Mouse (Mus musculus) liver, embryonic 11.5 days (tissue): ENCODE data around the gene Cdc42se2. TPM values are rescaled to one million over a fixed set of nuclear protein-coding genes. Genes with fewer than 3 reads are reported as not detected.

Source experiments
- ATAC-seq: fragments of 200-750 bp; cut with Nextera tagmentation; replicated peaks from 2 replicates; pipeline ENCODE4 v1.8.0; 2017; ENCODE audit warnings: moderate number of reproducible peaks, mild to moderate bottlenecking, moderate TSS enrichment, moderate library complexity; ENCODE audit not compliant: low FRiP score
- DNase-seq: peaks from one replicate; pipeline ENCODE4 v3.0.0-alpha.2; 2017; ENCODE audit warnings: low spot score
- H3K27ac ChIP-seq: fragments of 300-500 bp; sonication (generic); 2 replicates; pipeline ENCODE4 v1.5.1; 2014; ENCODE audit warnings: mild to moderate bottlenecking, low read depth, low read length, control low read depth
- H3K27me3 ChIP-seq: fragments of 300-500 bp; sonication (generic); replicated peaks from 2 replicates; pipeline ENCODE4 v1.6.1; 2014; ENCODE audit warnings: low read length, mixed read lengths; ENCODE audit not compliant: control insufficient read depth, insufficient read depth
- H3K36me3 ChIP-seq: fragments of 300-500 bp; sonication (generic); 2 replicates; pipeline ENCODE4 v1.6.1; 2014; ENCODE audit warnings: mild to moderate bottlenecking, low read length, moderate library complexity, mixed read lengths; ENCODE audit not compliant: control insufficient read depth, insufficient read depth
- H3K4me1 ChIP-seq: fragments of 300-500 bp; sonication (generic); replicated peaks from 2 replicates; pipeline ENCODE4 v1.6.1; 2014; ENCODE audit warnings: low read length, mixed read lengths; ENCODE audit not compliant: control insufficient read depth, insufficient read depth
- H3K4me2 ChIP-seq: fragments of 300-500 bp; sonication (generic); 2 replicates; pipeline ENCODE4 v1.6.1; 2014; ENCODE audit warnings: mild to moderate bottlenecking, control low read depth, moderate library complexity
- H3K4me3 ChIP-seq: fragments of 300-500 bp; sonication (generic); 2 replicates; pipeline ENCODE4 v1.5.1; 2014; ENCODE audit warnings: low read depth, low read length, control low read depth
- H3K9ac ChIP-seq: fragments of 300-500 bp; sonication (generic); 2 replicates; pipeline ENCODE4 v1.6.1; 2014; ENCODE audit warnings: low read depth, low read length, control low read depth
- H3K9me3 ChIP-seq: fragments of 300-500 bp; sonication (generic); 2 replicates; pipeline ENCODE4 v1.6.1; 2016; ENCODE audit warnings: low read length, inconsistent platforms, mixed read lengths; ENCODE audit not compliant: control insufficient read depth
- WGBS: fragments of 180-500 bp; shearing (Covaris S2); extraction: QIAGEN DNeasy Blood & Tissue Kit; methylation state at CpG from one replicate; pipeline ENCODE4 v1.1.7; 2014; 5-methylcytosine and 5-hydroxymethylcytosine counted together
- polyA plus RNA-seq: library from polyadenylated mRNA; unstranded; fragments of >200 nt; fragmentation: Nextera tagmentation; extraction: Ambion mirVana; gene quantifications from 2 replicates; pipeline ENCODE4 v1.2.1, GENCODE M21; 2014

The Cdc42se2 gene
- polyA plus RNA-seq, 1 experiment from 2014 or later, result 43.2 TPM

DNA sequence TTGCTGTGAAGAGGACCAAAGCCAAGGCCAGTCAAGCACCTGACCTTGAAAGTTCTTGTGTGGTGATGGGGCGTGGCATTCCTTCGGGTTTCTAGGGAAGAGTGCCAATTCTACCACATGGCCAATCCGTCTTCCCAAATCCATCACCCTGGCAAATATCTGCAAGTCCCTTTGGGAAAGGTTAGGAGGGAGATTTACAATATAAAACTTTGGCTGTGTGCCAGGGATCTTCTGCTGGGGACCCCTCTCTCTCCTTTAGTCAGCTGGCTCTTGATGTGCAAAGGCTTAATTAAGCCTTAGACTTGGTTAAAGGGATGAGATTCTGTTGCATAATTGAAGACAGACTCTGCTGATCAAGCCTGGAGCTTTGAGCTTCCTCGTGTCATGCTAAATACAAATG is 30.0 kb upstream of the Cdc42se2 start:
- Histone ChIP-seq H3K4me2 (no peak overlapping the region), H3K36me3 (no peaks in the 10 kb centered on the region), H3K9me3 (no peaks in the 10 kb centered on the region), H3K4me3 (no peak overlapping the region), H3K9ac (no peak overlapping the region), H3K27me3 (0 out of 2 replicates have a peak, but pooled peaks cover 3% of the 10 kb centered on the region), H3K4me1 (0 out of 2 replicates have a peak, but pooled peaks cover 2% of the 10 kb centered on the region), H3K27ac (no peak overlapping the region)
- 67% methylated on average over 4 of the region's 4 CpGs for WGBS
- DNase-seq (no peak), ATAC-seq (no peak)

DNA sequence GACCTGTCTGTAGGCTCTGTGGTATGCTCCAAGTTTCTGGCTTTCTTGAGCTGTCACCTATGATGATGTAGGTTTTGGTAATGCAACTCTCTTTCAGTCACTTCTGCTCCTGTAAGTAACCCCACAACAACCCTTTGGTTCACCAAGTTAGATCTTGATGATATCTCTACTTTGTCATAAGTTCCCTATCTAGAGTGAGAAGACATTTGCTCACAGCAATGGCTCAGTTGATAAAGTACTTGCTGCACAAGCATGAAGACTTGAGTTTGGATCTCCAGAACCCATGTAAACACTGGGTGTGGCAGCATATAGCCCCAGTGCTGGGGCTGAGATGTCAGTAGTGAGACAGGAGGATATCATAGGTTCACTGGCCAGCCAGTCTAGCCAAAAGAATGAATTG is 28.2 kb upstream of the Cdc42se2 start:
- ATAC-seq (no peak), DNase-seq (no peak)
- H3K4me2 ChIP-seq, result no peak overlapping the region
- H3K9me3 ChIP-seq, result no peaks in the 10 kb centered on the region
- H3K4me1 ChIP-seq, result 0 out of 2 replicates have a peak, but pooled peaks cover 2% of the 10 kb centered on the region
- no peak overlapping the region for H3K27ac ChIP-seq
- H3K27me3 ChIP-seq, result 0 out of 2 replicates have a peak, but pooled peaks cover 3% of the 10 kb centered on the region
- no peak overlapping the region for H3K4me3 ChIP-seq
- no peaks in the 10 kb centered on the region for H3K36me3 ChIP-seq
- no peak overlapping the region for H3K9ac ChIP-seq

DNA sequence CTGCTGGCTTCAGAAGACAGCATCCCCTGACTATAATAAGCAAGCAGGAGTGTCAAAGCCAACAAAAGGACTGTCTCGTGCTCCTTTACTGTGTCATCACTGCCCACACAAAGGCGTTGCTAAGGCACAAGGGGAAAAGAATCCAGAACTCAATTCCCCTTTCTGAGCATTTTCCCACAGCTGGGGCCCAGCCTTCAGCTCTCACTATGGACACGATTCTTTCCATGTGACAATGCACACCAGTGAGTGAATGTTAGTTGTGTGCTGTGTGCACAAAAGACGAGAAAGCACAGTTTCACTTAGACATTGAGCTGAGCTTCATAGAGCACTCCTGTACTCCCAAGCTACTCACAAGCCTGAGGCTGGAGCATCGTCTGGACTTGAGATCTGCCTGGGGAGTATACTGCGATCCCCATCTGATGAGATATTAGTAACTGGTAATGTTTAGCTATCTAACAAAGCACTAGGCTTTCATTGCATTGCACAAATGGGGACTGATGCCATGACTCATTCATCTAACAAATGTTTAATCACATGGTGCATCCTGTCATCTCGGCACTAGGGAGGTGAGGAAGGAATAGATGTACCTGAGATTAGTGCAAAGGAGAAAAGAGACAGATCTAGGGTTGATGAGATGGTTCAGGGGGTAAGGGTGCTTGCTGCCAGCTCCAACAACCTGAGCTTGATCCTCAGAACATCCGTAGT is 25.5 kb upstream of the Cdc42se2 start:
- Histone ChIP-seq H3K9me3 (no peaks in the 10 kb centered on the region), H3K4me2 (no peak overlapping the region), H3K27ac (no peak overlapping the region), H3K27me3 (0 out of 2 replicates have a peak, but pooled peaks cover 3% of the 10 kb centered on the region), H3K4me1 (0 out of 2 replicates have a peak, but pooled peaks cover 2% of the 10 kb centered on the region), H3K36me3 (no peaks in the 10 kb centered on the region), H3K9ac (no peak overlapping the region), H3K4me3 (no peak overlapping the region)
- DNase-seq (no peak), ATAC-seq (no peak)
- WGBS, result 69% methylated on average over 8 of the region's 8 CpGs

DNA sequence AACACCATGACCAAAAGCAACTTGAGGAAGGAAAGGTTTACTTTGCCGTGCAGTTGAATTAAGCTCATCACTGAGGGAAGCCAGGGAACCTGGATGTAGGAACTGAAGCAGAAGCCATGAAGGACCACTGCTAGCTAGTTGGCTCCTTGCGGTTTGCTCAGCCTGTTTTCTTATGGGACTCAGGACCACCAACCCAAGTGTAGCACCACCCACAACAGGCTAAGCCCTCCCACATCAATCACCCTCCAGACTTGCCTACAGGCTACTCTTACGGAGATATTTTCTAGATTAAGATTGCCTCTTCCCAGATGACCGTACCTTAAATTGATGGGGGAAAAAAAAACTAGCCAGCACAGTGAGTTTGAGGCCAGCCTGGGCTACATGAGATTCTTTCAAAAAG is 24.8 kb upstream of the Cdc42se2 start:
- no peak overlapping the region for H3K27ac ChIP-seq
- 0 out of 2 replicates have a peak, but pooled peaks cover 2% of the 10 kb centered on the region for H3K4me1 ChIP-seq
- no peak overlapping the region for H3K9ac ChIP-seq
- H3K9me3 ChIP-seq, result no peaks in the 10 kb centered on the region
- 0 out of 2 replicates have a peak, but pooled peaks cover 3% of the 10 kb centered on the region for H3K27me3 ChIP-seq
- 72% methylated on average over 4 of the region's 4 CpGs for WGBS
- H3K4me2 ChIP-seq, result no peak overlapping the region
- H3K4me3 ChIP-seq, result no peak overlapping the region
- no peak for ATAC-seq
- no peaks in the 10 kb centered on the region for H3K36me3 ChIP-seq
- no peak for DNase-seq

DNA sequence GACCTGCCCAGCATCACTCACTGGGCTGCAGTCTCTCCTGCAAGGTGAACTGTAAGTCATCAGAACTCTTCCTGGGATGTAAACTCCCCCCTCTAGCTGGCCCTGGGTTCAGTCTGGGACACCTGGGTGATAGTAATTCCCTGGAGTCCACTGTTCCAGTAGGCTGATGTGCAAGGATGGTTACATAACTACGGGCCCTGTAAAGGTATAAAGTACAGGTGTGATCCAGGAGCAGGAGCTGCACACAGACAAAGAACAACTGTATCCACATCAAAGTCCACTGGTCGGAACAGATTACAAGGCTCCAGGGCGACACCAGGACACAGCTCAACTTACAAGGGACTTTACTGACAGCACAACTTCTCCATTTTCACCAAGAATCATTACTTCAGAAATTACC is 23.6 kb upstream of the Cdc42se2 start:
- 73% methylated on average over 3 of the region's 3 CpGs for WGBS
- ATAC-seq, result no peak

DNA sequence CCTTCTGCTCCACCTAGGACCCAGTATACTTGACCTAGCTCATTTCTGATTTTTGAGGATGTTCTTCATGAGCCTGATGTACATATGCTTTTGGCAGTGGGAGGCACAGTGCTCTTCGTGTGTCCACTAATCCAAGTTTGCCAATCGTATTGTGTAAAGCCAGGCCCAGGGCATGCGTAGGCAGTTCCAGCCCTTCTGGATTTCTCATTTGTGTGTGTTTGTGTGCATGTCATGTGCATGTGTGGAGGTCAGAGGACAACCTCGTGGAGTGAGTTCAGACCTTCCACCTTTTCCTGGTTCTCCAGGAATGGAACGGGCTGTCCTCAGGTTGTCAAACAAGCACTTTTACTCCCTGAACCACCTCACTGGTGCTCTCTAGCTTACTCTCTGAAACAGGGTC is 22.1 kb upstream of the Cdc42se2 start:
- Histone ChIP-seq H3K4me3 (no peak overlapping the region), H3K4me2 (no peak overlapping the region), H3K27me3 (no peaks in the 10 kb centered on the region), H3K9me3 (no peaks in the 10 kb centered on the region), H3K27ac (no peak overlapping the region), H3K36me3 (no peaks in the 10 kb centered on the region), H3K4me1 (0 out of 2 replicates have a peak, but pooled peaks cover 2% of the 10 kb centered on the region), H3K9ac (no peak overlapping the region)
- no peak for DNase-seq
- WGBS, result 70% methylated on average over 5 of the region's 5 CpGs
- ATAC-seq, result no peak

More for the DNA sequence above, 23.6 kb upstream of the Cdc42se2 start:
- H3K27me3 ChIP-seq, result 0 out of 2 replicates have a peak, but pooled peaks cover under 1% of the 10 kb centered on the region
- H3K4me2 ChIP-seq, result no peak overlapping the region
- DNase-seq, result no peak
- H3K36me3 ChIP-seq, result no peaks in the 10 kb centered on the region
- no peaks in the 10 kb centered on the region for H3K9me3 ChIP-seq
- H3K4me1 ChIP-seq, result 0 out of 2 replicates have a peak, but pooled peaks cover 2% of the 10 kb centered on the region
- no peak overlapping the region for H3K9ac ChIP-seq
- no peak overlapping the region for H3K4me3 ChIP-seq
- H3K27ac ChIP-seq, result no peak overlapping the region

DNA sequence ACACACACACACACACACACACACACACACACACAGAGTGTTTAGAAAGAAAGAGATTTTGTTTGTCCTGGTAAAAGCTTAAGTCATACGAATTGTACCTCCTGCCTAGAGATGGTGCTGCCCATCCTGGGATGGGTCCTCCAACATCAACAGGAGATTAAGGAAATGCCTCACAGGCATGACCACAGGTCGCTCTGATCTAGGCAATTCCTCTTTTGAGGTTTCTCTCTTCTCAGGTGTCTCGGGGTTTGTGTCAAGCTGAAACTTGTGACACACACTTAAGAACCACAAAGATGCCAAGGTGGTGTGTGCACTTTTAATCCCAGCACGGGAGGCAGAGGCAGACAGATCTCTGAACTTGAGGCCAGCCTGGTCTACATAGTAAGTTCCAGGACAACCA is 20.7 kb upstream of the Cdc42se2 start:
- no peak for ATAC-seq
- Histone ChIP-seq H3K4me1 (no peaks in the 10 kb centered on the region), H3K9me3 (no peaks in the 10 kb centered on the region), H3K9ac (no peak overlapping the region), H3K4me3 (no peak overlapping the region), H3K27me3 (no peaks in the 10 kb centered on the region), H3K27ac (no peak overlapping the region), H3K36me3 (no peaks in the 10 kb centered on the region), H3K4me2 (no peak overlapping the region)
- DNase-seq, result no peak
- WGBS, result 62% methylated on average over 4 of the region's 4 CpGs

DNA sequence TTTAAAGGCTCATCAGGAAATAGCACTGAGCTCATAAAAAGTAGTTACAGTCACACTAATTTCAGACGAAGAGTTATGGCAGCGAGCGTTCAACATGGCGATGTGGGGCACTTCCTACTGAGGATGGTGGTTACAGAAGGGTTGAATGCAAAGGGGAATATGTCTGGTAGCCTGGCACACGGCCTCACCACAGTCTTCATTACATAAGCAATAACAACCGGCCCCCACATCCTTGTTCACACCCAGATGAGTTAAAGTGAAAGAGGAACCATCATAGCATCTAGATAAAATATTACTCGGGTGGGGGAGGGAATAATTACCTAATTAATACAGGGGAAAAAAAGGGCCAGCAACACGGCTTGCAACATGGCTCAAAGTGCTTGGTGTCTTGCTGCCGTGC is 20.2 kb upstream of the Cdc42se2 start:
- Histone ChIP-seq H3K9me3 (no peaks in the 10 kb centered on the region), H3K4me1 (0 out of 2 replicates have a peak, but pooled peaks cover 1% of the 10 kb centered on the region), H3K36me3 (no peaks in the 10 kb centered on the region), H3K27me3 (no peaks in the 10 kb centered on the region), H3K4me2 (no peak overlapping the region), H3K4me3 (no peak overlapping the region), H3K27ac (no peak overlapping the region), H3K9ac (no peak overlapping the region)
- WGBS, result 64% methylated on average over 9 of the region's 9 CpGs
- DNase-seq (no peak), ATAC-seq (no peak)

DNA sequence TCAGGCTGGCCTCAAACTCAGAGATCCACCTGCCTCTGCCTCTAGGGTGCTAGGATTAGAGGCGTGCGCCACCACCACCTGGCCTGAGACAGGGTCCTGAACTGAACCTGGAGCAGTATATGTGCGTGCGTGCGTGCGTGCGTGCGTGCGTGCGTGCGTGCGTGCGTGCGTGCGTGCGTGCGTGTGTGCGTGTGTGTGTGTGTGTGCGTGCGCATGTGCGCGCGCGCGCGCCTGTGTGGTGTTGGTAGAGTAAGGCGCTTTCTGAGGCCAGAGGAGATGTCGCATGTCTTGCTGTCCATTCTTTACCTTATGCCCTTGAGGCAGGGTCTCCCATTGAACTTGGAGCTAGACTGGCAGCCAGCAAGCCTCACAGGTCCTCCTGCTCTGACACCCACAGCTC is 19.4 kb upstream of the Cdc42se2 start:
- ATAC-seq (no peak), DNase-seq (no peak)
- Histone ChIP-seq H3K9me3 (no peaks in the 10 kb centered on the region), H3K9ac (no peak overlapping the region), H3K27ac (no peak overlapping the region), H3K4me2 (no peak overlapping the region), H3K4me1 (peaks cover 2% of the 10 kb centered on the region; the same call in 1 of the 2 replicates), H3K4me3 (no peak overlapping the region), H3K36me3 (no peaks in the 10 kb centered on the region), H3K27me3 (no peaks in the 10 kb centered on the region)
- 87% methylated on average over 28 of the region's 28 CpGs for WGBS
